Mouse (Mus musculus) brain, embryonic 14.5 days (tissue): ENCODE results near the gene Lacc1.
"Not testable (repeated sequence)": the region's sequence is repeated elsewhere in the genome, so short reads cannot be mapped to it uniquely, and the experiment has no call there.

Experiments used
- CTCF ChIP-seq: fragments of 200-500 bp; IDR thresholded peaks from 2 replicates; pipeline ENCODE4 v1.5.1; 2012; ENCODE audit warnings: inconsistent platforms, mild to moderate bottlenecking, moderate library complexity, borderline replicate concordance; ENCODE audit not compliant: insufficient read depth, insufficient read length; ENCODE audit errors: extremely low read depth
- POLR2A ChIP-seq: fragments of 200-500 bp; IDR thresholded peaks from 2 replicates; pipeline ENCODE4 v1.6.1; 2012; ENCODE audit warnings: mild to moderate bottlenecking, inconsistent platforms, borderline replicate concordance; ENCODE audit not compliant: poor library complexity, insufficient read depth, insufficient read length, severe bottlenecking; ENCODE audit errors: extremely low read depth

GRCm38 (mm10) chr14:77016783-77017182 lies 19.9 kb downstream of the Lacc1 start:
- not testable (repeated sequence) for TF ChIP-seq CTCF, POLR2A
